Mouse (Mus musculus): ENCODE measurements at regions not wholly inside any gene's neighbourhood (a gene's known extent, or its start where the extent isn't known, plus 50 kb on each side); places are given as distances from the start of the nearest gene placed in this dataset.
"Not testable (repeated sequence)": the region's sequence is repeated elsewhere in the genome, so short reads cannot be mapped to it uniquely, and the experiment has no call there.

- TF ChIP-seq CTCF (conservative IDR thresholded peaks at IDR 0.05; ENCODE audit: low read length); NANOG (IDR thresholded peaks at IDR 0.05; ENCODE audit: borderline replicate concordance, low read length): not testable (repeated sequence)
Measured at GRCm38 (mm10) chr7:39748395-39748794, 230.8 kb downstream of the Zfp619 start.

Measured in E14TG2a.4 (cell line).